Mouse (Mus musculus): ENCODE data around the gene Lrrc56.

The Lrrc56 gene

DNA sequence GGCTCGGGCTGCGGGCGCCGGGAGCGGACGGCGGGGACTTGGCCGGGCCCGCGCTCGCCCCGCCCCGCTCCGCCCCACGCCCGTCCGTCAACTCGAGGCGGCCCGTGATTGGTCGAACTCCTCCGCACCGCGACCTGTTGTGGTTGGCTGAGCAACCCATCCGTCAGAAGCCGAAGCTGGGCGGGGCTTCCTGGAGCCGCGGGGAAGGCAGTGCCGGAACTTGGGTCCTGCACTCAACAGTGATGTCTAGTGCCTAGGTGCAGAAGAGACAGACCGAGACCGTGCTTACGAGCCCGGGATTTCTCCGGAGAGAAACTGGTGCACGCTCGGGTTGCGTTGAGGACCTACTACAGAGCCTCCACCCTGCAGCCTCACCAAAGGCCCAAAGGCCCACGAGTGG lies at the start of gene Lrrc56, which contains the start of gene Hras:
TSS of gene Lrrc56 (plus strand) at position 210 of the 400 bp plus-strand sequence.
TSS of gene Hras (minus strand) at position 58 of the 400 bp plus-strand sequence.
- peak; percentile 98 for DNase-seq (ENCODE audit: low spot score in 2 of 2)

GRCm38 (mm10) chr7:141144650-141145049 lies 49.3 kb upstream of the Lrrc56 start:
- no peak for DNase-seq (ENCODE audit: low spot score in 2 of 2)

GRCm38 (mm10) chr7:141145403-141145802 lies 48.6 kb upstream of the Lrrc56 start:
- DNase-seq (ENCODE audit: low spot score in 2 of 2) = no peak

DNA sequence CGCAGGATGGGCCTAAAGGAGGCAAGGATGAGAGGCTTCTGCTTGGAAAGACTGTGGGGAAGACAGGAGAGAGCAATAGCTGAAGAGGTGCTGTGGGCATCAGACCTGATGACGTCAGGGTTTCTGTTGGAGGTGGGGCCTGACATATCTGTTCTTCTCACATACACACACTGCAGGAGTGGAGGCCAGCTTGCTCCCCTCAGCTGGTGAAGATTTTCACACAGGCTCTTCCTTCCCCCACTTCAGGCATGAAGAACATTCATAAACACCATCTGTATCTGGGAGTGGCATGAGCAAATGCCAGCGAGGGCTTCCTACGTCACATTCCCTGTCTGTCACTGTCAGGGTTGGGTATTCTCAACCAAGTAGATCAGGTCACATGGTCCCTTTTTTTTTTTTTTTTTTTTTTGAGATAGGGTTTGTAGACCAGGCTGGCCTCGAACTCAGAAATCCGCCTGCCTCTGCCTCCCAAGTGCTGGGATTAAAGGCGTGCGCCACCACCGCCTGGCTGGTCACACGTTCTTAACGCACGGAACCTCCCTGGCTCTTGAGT lies 47.8 kb upstream of the Lrrc56 start:
- DNase-seq (ENCODE audit: low spot score in 2 of 2) = no peak

- DNase-seq (ENCODE audit: low spot score in 2 of 2) = no peak
Observed at GRCm38 (mm10) chr7:141147044-141147443, 46.9 kb upstream of the Lrrc56 start.

DNA sequence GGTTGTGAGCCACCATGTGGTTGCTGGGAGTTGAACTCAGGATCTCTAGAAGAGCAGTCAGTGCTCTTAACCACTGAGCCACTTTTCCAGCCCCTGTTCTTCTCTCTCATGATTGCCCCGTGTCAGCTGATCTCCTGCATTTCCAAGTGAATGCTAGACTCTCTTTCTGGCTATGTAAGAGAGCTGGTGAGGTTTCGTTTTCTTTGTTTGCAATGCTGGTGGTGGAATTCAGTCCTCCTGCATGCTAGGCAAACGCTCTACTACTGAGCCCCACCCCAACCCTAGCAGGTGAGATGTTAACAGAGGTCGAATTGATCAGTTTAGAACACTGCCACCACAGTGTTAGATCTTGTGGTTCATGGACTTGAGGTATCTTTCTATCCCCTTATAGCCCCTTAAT lies 45.3 kb upstream of the Lrrc56 start:
- DNase-seq (ENCODE audit: low spot score in 2 of 2) = no peak

DNA sequence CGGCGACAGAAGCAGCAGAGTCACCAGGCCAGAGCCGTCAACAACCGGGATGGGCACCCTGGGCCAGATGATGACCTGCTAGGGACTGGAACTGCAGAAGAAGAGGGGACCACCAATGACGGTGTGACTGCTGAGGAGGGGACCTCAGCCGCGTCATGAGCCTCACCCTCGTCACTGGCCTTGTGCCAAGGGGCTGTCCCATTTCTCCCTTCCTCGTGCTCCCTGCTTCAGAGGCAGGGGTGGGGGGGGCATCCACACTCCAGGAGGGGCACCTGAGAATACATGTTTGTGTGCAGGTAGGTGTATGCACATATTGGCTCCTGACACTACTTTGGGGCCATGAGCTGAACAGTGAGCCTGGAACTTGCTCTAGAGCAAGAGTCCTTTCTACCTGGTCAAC lies 38.6 kb upstream of the Lrrc56 start:
- DNase-seq (ENCODE audit: low spot score in 2 of 2) = no peak

GRCm38 (mm10) chr7:141164397-141164796 lies 29.6 kb upstream of the Lrrc56 start:
- no peak for DNase-seq (ENCODE audit: low spot score in 2 of 2)

GRCm38 (mm10) chr7:141164850-141165249 lies 29.1 kb upstream of the Lrrc56 start:
- DNase-seq (ENCODE audit: low spot score in 2 of 2) = peak; percentile 57 to 71

GRCm38 (mm10) chr7:141167901-141168517 lies 25.9 kb upstream of the Lrrc56 start:
- DNase-seq (ENCODE audit: low spot score in 2 of 2) = peak; percentile 55 to 67

GRCm38 (mm10) chr7:141168518-141168953 lies 25.4 kb upstream of the Lrrc56 start:
- peak; percentile 76 to 83 for DNase-seq (ENCODE audit: low spot score in 2 of 2)

DNA sequence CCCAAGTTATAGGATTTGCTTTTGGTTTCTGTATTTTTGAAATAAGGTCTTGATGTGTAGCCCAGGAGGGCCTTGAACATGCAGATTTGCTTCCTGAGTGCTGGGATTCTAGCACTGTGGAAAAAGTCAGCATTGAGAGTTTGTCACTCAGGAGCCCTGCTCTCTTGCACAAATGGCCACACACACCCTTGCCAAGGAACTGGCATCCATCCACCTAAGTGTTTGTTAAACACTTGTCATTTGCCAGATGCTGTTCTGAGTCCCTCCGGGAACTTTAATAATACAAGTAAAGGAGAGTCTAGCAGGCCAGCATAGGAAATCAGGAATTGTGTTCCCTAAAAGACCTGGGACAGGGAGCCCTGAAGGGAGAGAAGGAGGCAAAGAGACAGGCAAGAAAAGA lies 24.7 kb upstream of the Lrrc56 start:
- no peak for DNase-seq (ENCODE audit: low spot score in 2 of 2)

GRCm38 (mm10) chr7:141169866-141170265 lies 24.1 kb upstream of the Lrrc56 start:
- DNase-seq (ENCODE audit: low spot score in 2 of 2) = no peak

DNA sequence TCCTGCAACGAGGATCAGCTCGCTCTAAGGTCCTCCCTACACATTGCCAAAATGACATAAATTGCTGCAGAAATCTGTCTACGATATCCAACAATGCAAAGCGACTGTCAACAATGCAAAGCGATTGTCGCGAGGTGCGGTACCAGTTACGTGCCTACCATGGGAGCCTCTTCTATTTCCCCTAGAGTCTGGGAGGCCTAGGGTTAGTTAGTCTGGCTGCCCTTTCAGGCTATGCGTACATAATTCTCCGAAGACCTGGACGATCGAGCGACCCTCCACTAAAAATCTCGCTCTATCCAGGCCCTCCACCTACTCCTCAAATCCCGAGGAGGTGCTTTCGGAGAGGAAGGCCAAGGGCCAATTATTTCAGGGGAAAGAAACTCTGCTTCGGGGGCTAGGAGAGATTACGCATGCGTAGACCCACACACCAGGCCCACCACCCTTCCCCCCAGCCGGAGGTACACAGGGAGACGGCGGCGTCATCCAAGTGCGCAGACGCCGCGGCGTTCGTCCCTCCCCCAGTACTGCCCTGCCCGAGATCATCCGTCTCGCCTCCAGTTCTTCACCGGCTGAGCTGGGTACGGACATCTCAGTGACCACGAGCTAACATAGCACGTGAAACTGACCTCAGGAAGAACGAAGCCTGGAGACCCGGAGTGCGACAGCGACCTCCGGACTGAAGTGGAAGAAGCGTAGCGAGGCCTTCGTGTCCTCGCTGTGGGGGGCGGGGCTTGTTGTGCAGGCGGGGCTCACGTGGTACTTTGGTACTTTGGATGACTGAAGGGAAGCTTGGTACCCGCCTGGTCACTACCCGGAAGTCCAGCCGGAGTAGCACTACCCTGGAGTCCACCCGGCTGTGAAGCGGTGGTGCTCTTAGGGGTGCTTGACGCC lies 21.6 kb upstream of the Lrrc56 start, which contains the start of gene Rnh1:
TSS of gene Rnh1 (minus strand) at position 742 of the 891 bp plus-strand sequence.
- peak; percentile 87 to 89 for DNase-seq (ENCODE audit: low spot score in 2 of 2)

GRCm38 (mm10) chr7:141173323-141173850 lies 20.6 kb upstream of the Lrrc56 start:
- no peak for DNase-seq (ENCODE audit: low spot score in 2 of 2)

GRCm38 (mm10) chr7:141175068-141175467 lies 18.9 kb upstream of the Lrrc56 start:
- DNase-seq (ENCODE audit: low spot score in 2 of 2) = no peak

- DNase-seq (ENCODE audit: low spot score in 2 of 2) = peak; percentile 69 to 88
Observed at GRCm38 (mm10) chr7:141176173-141176572, 17.8 kb upstream of the Lrrc56 start.

- no peak for DNase-seq (ENCODE audit: low spot score in 2 of 2)
Observed at GRCm38 (mm10) chr7:141188194-141188593, 5.8 kb upstream of the Lrrc56 start.

GRCm38 (mm10) chr7:141188733-141189132 lies 5.2 kb upstream of the Lrrc56 start:
- no peak for DNase-seq (ENCODE audit: low spot score in 2 of 2)

DNA sequence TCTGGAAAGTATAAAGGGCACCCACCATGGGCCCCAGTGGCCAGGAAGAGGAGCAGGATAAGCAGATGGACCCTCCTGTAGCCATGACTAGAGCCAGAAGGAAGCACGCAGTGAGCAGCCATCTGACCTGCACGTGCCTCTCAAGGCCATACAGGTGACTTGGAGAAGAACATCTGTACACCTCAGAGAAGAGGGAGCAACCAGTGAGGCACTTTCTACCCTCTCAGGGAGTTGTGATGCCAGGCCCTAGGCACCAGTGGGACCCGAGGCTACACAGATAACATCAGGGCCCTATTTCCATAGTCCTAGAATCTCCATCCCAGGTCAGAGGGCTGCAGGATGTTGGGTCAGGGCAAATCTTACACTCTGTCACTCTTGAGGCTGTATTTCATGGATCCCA lies 3.7 kb upstream of the Lrrc56 start:
- DNase-seq (ENCODE audit: low spot score in 2 of 2) = no peak

DNA sequence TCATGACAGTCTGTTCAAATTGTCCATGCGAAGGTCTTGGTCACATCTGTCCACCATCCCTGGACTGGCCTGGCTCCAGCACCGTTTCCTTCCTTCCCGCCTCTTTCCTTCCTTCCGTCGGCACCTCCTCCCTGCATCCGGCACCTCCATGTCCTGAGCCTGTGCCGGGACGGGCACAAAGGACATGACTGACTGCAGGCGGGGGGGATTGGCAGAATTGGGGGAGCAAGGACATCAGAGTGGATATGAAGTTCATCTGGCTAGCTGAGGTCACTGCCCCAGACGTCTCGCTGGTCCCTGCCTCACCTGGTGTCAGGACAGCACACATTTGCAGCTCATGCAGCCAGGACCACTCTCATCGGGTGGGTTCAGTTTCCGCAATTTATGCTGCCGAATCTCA lies 2.9 kb upstream of the Lrrc56 start:
- DNase-seq (ENCODE audit: low spot score in 2 of 2) = no peak

Data from urinary bladder, postnatal 36 days (tissue).